In the genomic region with DNA sequence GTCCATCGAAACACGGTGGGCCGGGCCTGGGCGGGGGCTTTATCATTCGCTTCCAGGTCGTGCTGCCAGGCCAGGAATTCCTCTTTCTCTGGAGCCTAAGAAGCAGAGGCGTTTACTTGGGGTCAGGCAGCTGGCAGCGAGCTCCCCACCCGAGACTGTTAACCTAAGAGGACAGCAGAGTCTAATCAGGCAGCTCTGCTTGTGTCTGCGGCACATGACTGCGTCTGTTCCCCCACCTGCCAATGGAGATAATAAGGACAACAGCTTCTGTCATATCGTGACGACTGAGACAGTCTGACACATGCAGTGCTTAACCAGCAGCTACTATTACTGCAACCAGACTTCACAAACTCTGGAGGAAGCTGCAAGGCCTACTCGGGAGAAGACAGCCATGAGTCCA, we compare ENCODE assay signal across 10 mouse cellular contexts. TPM values are rescaled to one million over a fixed set of nuclear protein-coding genes. Genes with fewer than 3 reads are reported as not detected.
A peak's percentile ranks its signal among the peaks of the same experiment; 100 is the strongest.
DNase-seq lines count a peak whose midpoint lies in the region; ATAC-seq and TF ChIP-seq lines count a peak whose summit lies in the region.
"Had no signal": no experiment of that assay in that cellular context is flagged by ENCODE, and none has a peak within 500 bp of the region (broad histone marks: within the 10 kb centered on the region; RNA-seq: fewer than 3 reads in every experiment).

No protein-coding gene starts in this region.

- H3K4me2 ChIP-seq in kidney, embryonic 14.5 days (replicated peaks; ENCODE audit: low read depth, low read length) = no peak overlapping the region
- peak overlapping the region; percentile 96 for H3K4me2 ChIP-seq in heart, embryonic 13.5 days

- peaks cover 10% of the 10 kb centered on the region; the same call in 1 of the 2 replicates for H3K4me1 ChIP-seq in kidney, embryonic 14.5 days (ENCODE audit: control insufficient read depth, insufficient read depth, low read length)
- H3K4me1 ChIP-seq in bone marrow, adult 2 months (ENCODE audit: control insufficient read depth, insufficient read depth, low read length) = no peaks in the 10 kb centered on the region
- peaks cover 52% of the 10 kb centered on the region for H3K4me1 ChIP-seq in heart, embryonic 13.5 days

- no peak overlapping the region; the same call in 1 of the 2 replicates for H3K9ac ChIP-seq in kidney, embryonic 14.5 days (ENCODE audit: low read depth, low read length)
- peak overlapping the region; percentile 92 for H3K9ac ChIP-seq in heart, embryonic 13.5 days

- peak; percentile 5 for DNase-seq in kidney, postnatal 10 days
- DNase-seq in spleen, postnatal 4 days (ENCODE audit: low spot score in 2 of 2) = peak; percentile 68 to 76
- DNase-seq in layer of hippocampus, postnatal 25 days (ENCODE audit: extremely low spot score in 1 of 2, low spot score in 1 of 2) = no peak
- DNase-seq in ovary, adult 18-20 months (ENCODE audit: low spot score) = no peak
- DNase-seq: cerebellum, postnatal 14 days; layer of hippocampus, adult 9-11 months had no signal

- 93% methylated on average over 14 of the region's 14 CpGs for WGBS in kidney, embryonic 14.5 days
- WGBS in bone marrow, adult 2 months = 57% methylated on average over 14 of the region's 14 CpGs
- WGBS in heart, embryonic 13.5 days = 68% methylated on average over 14 of the region's 14 CpGs

- ATAC-seq in kidney, embryonic 14.5 days (ENCODE audit: low FRiP score, low TSS enrichment) = no peak
- no peak for ATAC-seq in heart, embryonic 13.5 days (ENCODE audit: extremely low read depth, insufficient number of reproducible peaks, low FRiP score, low TSS enrichment)

- H3K27ac ChIP-seq in kidney, embryonic 14.5 days (ENCODE audit: low read depth, low read length) = no peak overlapping the region
- H3K27ac ChIP-seq in bone marrow, adult 2 months (ENCODE audit: control insufficient read depth, insufficient read depth, low read depth, low read length, poor library complexity) = peak overlapping the region; percentile 50; the same call in 1 of the 2 replicates
- H3K27ac ChIP-seq in heart, embryonic 13.5 days (replicated peaks) = peak overlapping the region; percentile 86
- H3K27ac ChIP-seq: macrophage had no signal

- H3K4me3 ChIP-seq in kidney, embryonic 14.5 days (ENCODE audit: low read length) = no peak overlapping the region
- peak overlapping the region; percentile 45 for H3K4me3 ChIP-seq in bone marrow, adult 2 months (replicated peaks; ENCODE audit: control insufficient read depth, low read depth, low read length)
- H3K4me3 ChIP-seq in heart, embryonic 13.5 days = peak overlapping the region; percentile 95

- peaks cover 54% of the 10 kb centered on the region for H3K36me3 ChIP-seq in kidney, embryonic 14.5 days (ENCODE audit: control insufficient read depth, insufficient read depth, low read length)
- H3K36me3 ChIP-seq in heart, embryonic 13.5 days = peaks cover 60% of the 10 kb centered on the region

- TF ChIP-seq POLR2A in bone marrow, adult 2 months (IDR thresholded peaks at IDR 0.05; ENCODE audit: borderline replicate concordance, control insufficient read depth, low read depth, low read length) = no peak

- no peaks in the 10 kb centered on the region for H3K27me3 ChIP-seq in kidney, embryonic 14.5 days (ENCODE audit: control insufficient read depth, insufficient read depth, low read length)
- H3K27me3 ChIP-seq in heart, embryonic 13.5 days (replicated peaks) = no peaks in the 10 kb centered on the region

- no peak for TF ChIP-seq CTCF in bone marrow, adult 2 months (IDR thresholded peaks at IDR 0.05; ENCODE audit: control insufficient read depth, insufficient read depth, low read length)

- no peaks in the 10 kb centered on the region for H3K9me3 ChIP-seq in kidney, embryonic 14.5 days (ENCODE audit: control insufficient read depth, low read length)
- no peaks in the 10 kb centered on the region for H3K9me3 ChIP-seq in heart, embryonic 13.5 days

RNA-seq across cellular contexts. Expression of a gene that starts 2.8 kb away (rescaled TPM):
- polyA plus RNA-seq in kidney, embryonic 14.5 days (2014; fragmentation: Nextera tagmentation; extraction: Ambion mirVana) = 60.9 and 85.5 TPM in 2 replicates
- 43.5 and 64.1 TPM in 2 replicates for polyA plus RNA-seq in bone marrow, adult 2 months (2011; ENCODE audit: insufficient read depth, insufficient read length, low replicate concordance, missing spikeins)
- 43.1 and 43.9 TPM in 2 replicates for polyA plus RNA-seq in heart, embryonic 13.5 days (2015; fragmentation: Nextera tagmentation; extraction: Ambion mirVana)
- total RNA-seq in layer of hippocampus, postnatal 25 days (2021) = 10 to 100 TPM; 15.5 to 23.7 TPM

Comparison
In these comparisons a context has a peak if more than half of its experiments do, and no peak if none do; other contexts are left out.
1. DNase-seq: peak in kidney, postnatal 10 days (single experiment) and spleen, postnatal 4 days (2 of 2); none in layer of hippocampus, postnatal 25 days (0 of 2) and ovary, adult 18-20 months (single experiment).